Mouse (Mus musculus) liver, adult 2 months (tissue): ENCODE data around the gene Prrg4. TPM values are rescaled to one million over a fixed set of nuclear protein-coding genes. Genes with fewer than 3 reads are reported as not detected.

ENCODE experiments used
- DNase-seq: peaks from one replicate; pipeline ENCODE4 v3.0.0-alpha.2; 2011; ENCODE audit warnings: low read depth, low spot score; ENCODE audit errors: extremely low read depth
- H3K27ac ChIP-seq: fragments of 200-500 bp; replicated peaks from 2 replicates; pipeline ENCODE4 v1.5.1; 2012; ENCODE audit warnings: low read depth, mild to moderate bottlenecking, control low read depth, inconsistent platforms, low read length; ENCODE audit not compliant: insufficient read depth
- H3K27me3 ChIP-seq: fragments of 200-500 bp; 2 replicates; pipeline ENCODE4 v1.6.1; 2012; ENCODE audit warnings: mild to moderate bottlenecking, moderate library complexity, low read length, inconsistent platforms; ENCODE audit not compliant: control insufficient read depth, insufficient read depth
- H3K36me3 ChIP-seq: fragments of 200-500 bp; 2 replicates; pipeline ENCODE4 v1.6.1; 2012; ENCODE audit warnings: low read length, inconsistent platforms; ENCODE audit not compliant: control insufficient read depth, insufficient read depth
- H3K4me1 ChIP-seq: fragments of 200-500 bp; 2 replicates; pipeline ENCODE4 v1.6.1; 2011; ENCODE audit warnings: low read length; ENCODE audit not compliant: control insufficient read depth, insufficient read depth
- H3K4me3 ChIP-seq: fragments of 200-500 bp; 2 replicates; pipeline ENCODE4 v1.5.1; 2011; ENCODE audit warnings: low read depth, mild to moderate bottlenecking, control low read depth, low read length, moderate library complexity; ENCODE audit not compliant: insufficient read depth
- H3K79me2 ChIP-seq: fragments of 200-500 bp; 2 replicates; pipeline ENCODE4 v1.6.1; 2012; ENCODE audit warnings: inconsistent platforms, mild to moderate bottlenecking, low read length, moderate library complexity; ENCODE audit not compliant: control insufficient read depth, insufficient read depth
- H3K9ac ChIP-seq: fragments of 200-500 bp; 2 replicates; pipeline ENCODE4 v1.6.1; 2012; ENCODE audit warnings: low read depth, mild to moderate bottlenecking, control low read depth, inconsistent platforms, low read length
- CTCF ChIP-seq: fragments of 200-500 bp; IDR thresholded peaks from 2 replicates; pipeline ENCODE4 v1.5.1; 2011; ENCODE audit warnings: low read depth, low read length, control low read depth
- POLR2A ChIP-seq: fragments of 200-500 bp; IDR thresholded peaks from 2 replicates; pipeline ENCODE4 v1.6.1; 2011; ENCODE audit warnings: low read length, control low read depth; ENCODE audit not compliant: insufficient read depth; ENCODE audit errors: extremely low read depth
- WGBS: fragments of 180-500 bp; shearing (Covaris S2); methylation state at CpG from one replicate; pipeline ENCODE4 v1.1.7; 2018; 5-methylcytosine and 5-hydroxymethylcytosine counted together
- polyA plus RNA-seq: library from polyadenylated mRNA; depleted of rRNA; stranded (reverse); fragments of >200 nt; gene quantifications from 2 replicates; pipeline ENCODE4 v1.2.3, GENCODE M21; 2012
- total RNA-seq: library from RNA; depleted of rRNA; stranded (reverse); fragments of >200 nt; gene quantifications from 2 replicates; pipeline ENCODE4 v1.2.3, GENCODE M21; 2014

The Prrg4 gene
- total and polyA plus RNA-seq, 2 experiments, result 0.05 to 0.37 TPM

DNA sequence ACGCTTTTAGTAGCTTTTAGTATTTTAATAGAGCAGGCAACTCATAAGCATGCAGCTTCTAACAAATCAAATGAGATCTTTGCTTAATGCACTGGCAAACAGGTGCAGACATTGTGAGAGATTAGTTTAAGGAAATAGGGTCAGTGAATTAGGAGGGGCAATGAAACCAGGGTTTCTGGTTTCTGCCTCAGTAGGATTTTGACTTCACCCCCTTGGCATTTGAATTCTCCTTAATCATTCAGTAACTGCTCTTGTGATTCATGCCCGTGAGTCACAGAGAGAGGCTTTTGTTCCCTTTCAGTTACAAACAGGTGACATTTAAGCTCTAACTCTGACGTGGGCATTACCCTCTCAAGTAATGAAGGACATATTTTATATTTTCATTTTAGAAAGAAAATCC lies 6.1 kb upstream of the Prrg4 start:
- TF ChIP-seq POLR2A, result no peak
- no peak for TF ChIP-seq CTCF
- Histone ChIP-seq H3K27me3 (no peaks in the 10 kb centered on the region), H3K36me3 (no peaks in the 10 kb centered on the region), H3K4me3 (no peak overlapping the region), H3K27ac (no peak overlapping the region), H3K9ac (no peak overlapping the region), H3K79me2 (no peaks in the 10 kb centered on the region), H3K4me1 (no peaks in the 10 kb centered on the region)
- WGBS, result 75% methylated on average over 3 of the region's 3 CpGs
- DNase-seq, result no peak

DNA sequence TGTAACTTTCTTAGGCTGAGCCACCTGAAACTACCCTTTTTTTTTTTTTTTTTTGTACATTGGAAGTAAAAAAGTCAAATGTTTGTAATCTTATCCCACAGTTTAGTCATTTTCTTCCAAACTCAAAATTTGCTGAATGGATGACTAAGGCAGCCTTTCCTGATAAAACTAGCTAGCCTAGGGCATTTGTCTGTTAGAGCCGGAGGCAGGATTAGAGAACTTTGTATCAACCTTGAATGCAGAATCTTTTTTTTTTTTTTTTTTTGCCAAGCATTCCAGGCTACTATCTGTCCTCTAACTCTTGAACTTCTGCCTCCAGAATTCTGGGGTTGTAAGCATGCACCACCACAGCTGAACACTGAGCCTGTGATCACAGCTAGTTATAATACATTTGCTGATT lies 5.2 kb upstream of the Prrg4 start:
- DNase-seq, result no peak
- H3K27me3 ChIP-seq, result no peaks in the 10 kb centered on the region
- TF ChIP-seq CTCF (no peak), POLR2A (no peak)
- H3K9ac ChIP-seq, result no peak overlapping the region
- H3K27ac ChIP-seq, result no peak overlapping the region
- no peaks in the 10 kb centered on the region for H3K79me2 ChIP-seq
- no peaks in the 10 kb centered on the region for H3K36me3 ChIP-seq
- 78% methylated on average over 1 of the region's 1 CpGs for WGBS
- no peak overlapping the region for H3K4me3 ChIP-seq
- no peaks in the 10 kb centered on the region for H3K4me1 ChIP-seq

DNA sequence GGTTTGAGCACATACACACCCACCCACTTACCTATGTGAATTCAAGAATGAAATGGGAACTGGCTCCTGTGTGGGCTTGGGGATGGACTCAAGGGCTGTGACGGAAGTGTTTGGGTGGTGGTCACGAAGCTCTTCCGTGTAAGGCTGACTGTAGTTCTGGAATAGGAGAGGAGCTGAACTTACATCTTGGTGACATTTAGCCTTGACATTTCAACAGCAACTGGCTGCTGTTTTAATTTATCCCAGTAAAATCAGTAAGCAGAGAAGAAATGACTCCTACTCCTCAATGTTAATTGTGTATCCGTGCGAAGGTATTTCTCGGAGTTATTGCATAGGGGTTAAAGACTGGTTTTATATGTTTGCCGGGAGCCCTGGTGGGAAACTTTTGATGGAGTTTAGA lies 2.9 kb upstream of the Prrg4 start:
- WGBS, result 92% methylated on average over 7 of the region's 7 CpGs
- DNase-seq, result no peak
- Histone ChIP-seq H3K79me2 (no peaks in the 10 kb centered on the region), H3K9ac (no peak overlapping the region), H3K4me3 (no peak overlapping the region), H3K4me1 (peaks cover 2% of the 10 kb centered on the region; the same call in 1 of the 2 replicates), H3K36me3 (no peaks in the 10 kb centered on the region), H3K27ac (no peak overlapping the region), H3K27me3 (no peaks in the 10 kb centered on the region)
- TF ChIP-seq CTCF, result no peak
- no peak for TF ChIP-seq POLR2A

DNA sequence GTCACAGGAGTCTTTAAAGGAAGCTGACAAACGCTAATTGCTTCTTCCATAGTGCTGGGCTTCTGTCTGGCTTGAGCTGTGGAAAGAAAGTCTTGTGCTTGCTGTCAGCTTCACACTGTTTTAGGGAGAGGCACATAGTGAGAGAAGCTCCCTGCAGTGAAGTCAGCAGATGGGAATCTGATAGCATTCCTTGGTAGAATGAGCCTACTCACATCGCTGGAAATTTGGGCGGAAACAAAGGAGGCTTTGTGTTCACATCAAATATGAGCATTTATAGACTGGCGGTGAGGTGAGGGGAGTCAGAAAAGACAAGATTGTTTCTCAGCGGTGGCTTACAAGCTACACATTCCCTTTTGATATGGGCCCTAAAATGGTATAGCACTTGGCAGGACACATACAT lies 2.0 kb upstream of the Prrg4 start:
- Histone ChIP-seq H3K79me2 (no peaks in the 10 kb centered on the region), H3K27me3 (no peaks in the 10 kb centered on the region), H3K9ac (no peak overlapping the region), H3K4me3 (no peak overlapping the region), H3K36me3 (no peaks in the 10 kb centered on the region), H3K4me1 (peaks cover 2% of the 10 kb centered on the region; the same call in 1 of the 2 replicates), H3K27ac (no peak overlapping the region)
- DNase-seq, result no peak
- no peak for TF ChIP-seq CTCF
- TF ChIP-seq POLR2A, result no peak
- 52% methylated on average over 5 of the region's 5 CpGs for WGBS

DNA sequence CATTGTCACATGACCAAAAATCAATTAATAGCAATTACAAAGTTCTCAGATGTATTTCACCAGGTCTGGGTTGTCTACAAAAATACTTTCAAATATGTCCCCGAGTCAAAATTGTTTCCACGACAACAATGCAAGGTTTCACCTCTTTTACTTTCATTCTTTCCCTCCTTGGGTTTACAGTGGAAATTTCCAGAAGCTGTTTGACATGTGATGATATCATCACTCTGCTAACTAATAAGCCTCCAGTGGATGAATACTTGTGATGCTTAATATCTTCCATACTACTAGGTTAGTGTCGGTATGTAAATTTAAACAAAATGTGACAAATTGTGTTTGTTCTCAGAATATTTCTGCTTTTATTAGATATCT lies 299 bp upstream of the Prrg4 start:
- TF ChIP-seq POLR2A (no peak), CTCF (no peak)

DNA sequence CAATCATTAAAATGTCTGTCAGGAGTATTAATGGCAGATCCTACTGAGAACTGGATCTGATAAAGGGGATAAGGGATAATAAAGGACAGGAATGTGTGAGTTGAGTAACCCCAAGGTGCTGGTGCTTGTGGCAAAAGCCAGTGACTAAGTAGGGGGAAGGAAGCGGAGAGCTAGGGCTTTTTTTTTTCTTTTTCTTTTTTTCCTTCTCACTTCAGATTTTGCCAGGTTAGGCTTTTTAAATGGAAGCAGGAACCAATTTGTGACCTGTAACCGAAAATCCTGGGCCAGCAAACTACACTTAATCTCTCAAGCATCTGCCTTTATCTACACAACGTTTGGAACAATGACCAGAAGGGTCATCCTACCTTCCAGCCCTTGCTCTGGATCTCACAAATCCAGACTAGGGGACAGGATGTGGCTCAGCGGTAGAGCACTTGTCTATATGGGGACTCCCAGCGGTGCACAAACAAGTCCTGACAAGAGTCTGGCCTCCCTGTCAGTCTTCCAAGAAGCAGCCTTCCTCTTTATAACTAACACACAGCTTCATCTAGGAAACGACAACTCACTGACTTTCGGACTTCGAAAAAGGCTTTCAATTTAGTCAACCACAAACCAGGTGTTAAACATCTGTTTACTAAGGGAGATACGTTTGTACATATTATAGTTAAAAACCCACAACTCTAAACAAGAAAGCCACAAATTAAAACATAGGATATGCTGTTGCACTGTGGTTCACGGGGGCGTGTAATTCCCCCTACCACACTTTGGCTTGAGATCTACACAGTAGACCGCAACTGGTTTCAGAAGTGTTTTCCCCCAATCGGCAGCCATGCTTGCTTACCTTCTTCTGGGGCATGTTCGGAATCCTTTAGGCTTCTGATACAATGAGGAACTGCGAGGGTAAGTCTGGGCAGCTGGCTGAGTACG lies 1.2 kb downstream of the Prrg4 start:
- no peaks in the 10 kb centered on the region for H3K79me2 ChIP-seq
- H3K36me3 ChIP-seq, result no peaks in the 10 kb centered on the region
- no peaks in the 10 kb centered on the region for H3K27me3 ChIP-seq
- TF ChIP-seq POLR2A, result no peak
- no peak for TF ChIP-seq CTCF
- peak; percentile 4 for DNase-seq
- no peak overlapping the region for H3K27ac ChIP-seq
- no peak overlapping the region; the same call in 1 of the 2 replicates for H3K9ac ChIP-seq
- peaks cover 2% of the 10 kb centered on the region; the same call in 1 of the 2 replicates for H3K4me1 ChIP-seq
- WGBS, result 46% methylated on average over 16 of the region's 16 CpGs
- 0 out of 2 replicates have a peak overlapping the region, but pooled peaks have one; percentile 75 for H3K4me3 ChIP-seq

More for the DNA sequence above, 299 bp upstream of the Prrg4 start:
- 48% methylated on average over 3 of the region's 3 CpGs for WGBS
- H3K36me3 ChIP-seq, result no peaks in the 10 kb centered on the region
- H3K4me1 ChIP-seq, result peaks cover 2% of the 10 kb centered on the region; the same call in 1 of the 2 replicates
- no peak for DNase-seq
- peak overlapping the region; percentile 75 for H3K4me3 ChIP-seq
- H3K9ac ChIP-seq, result peak overlapping the region; percentile 80; the same call in 1 of the 2 replicates
- H3K27ac ChIP-seq, result no peak overlapping the region
- H3K27me3 ChIP-seq, result no peaks in the 10 kb centered on the region
- H3K79me2 ChIP-seq, result no peaks in the 10 kb centered on the region
